Mouse (Mus musculus): Measurements from ENCODE around the gene Mt1.
"Not testable (repeated sequence)": the region's sequence is repeated elsewhere in the genome, so short reads cannot be mapped to it uniquely, and the experiment has no call there.

Gene Mt1

DNA sequence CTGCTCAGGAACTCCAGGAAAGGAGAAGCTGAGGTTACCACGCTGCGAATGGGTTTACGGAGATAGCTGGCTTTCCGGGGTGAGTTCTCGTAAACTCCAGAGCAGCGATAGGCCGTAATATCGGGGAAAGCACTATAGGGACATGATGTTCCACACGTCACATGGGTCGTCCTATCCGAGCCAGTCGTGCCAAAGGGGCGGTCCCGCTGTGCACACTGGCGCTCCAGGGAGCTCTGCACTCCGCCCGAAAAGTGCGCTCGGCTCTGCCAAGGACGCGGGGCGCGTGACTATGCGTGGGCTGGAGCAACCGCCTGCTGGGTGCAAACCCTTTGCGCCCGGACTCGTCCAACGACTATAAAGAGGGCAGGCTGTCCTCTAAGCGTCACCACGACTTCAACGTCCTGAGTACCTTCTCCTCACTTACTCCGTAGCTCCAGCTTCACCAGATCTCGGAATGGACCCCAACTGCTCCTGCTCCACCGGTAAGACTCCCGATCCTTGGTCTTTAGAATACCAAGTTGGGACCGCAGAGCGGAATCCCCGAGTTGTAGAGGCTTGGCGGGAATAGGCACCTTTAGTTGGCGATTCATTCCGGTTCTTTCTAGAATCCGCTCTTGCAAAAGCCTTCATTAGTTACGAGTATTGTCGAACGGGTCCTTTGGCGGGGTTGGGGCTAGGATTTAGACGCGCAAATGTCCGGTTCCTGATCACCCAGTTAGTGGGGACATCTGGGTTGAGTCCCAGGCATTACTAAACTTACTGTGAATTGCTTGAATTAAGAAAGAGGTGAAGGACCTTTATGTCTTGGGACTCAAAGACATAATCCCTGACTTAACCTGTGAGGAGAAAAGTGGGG lies at the start of gene Mt1:
TSS of gene Mt1 (plus strand) at position 226 of the 856 bp plus-strand sequence.
- DNase-seq (ENCODE audit: low spot score in 2 of 2) = peak; percentile 69 to 89

GRCm38 (mm10) chr8:94129133-94129789 lies 49.6 kb upstream of the Mt1 start:
- no peak for DNase-seq (ENCODE audit: low spot score in 2 of 2)

- no peak for DNase-seq (ENCODE audit: low spot score in 2 of 2)
These were observed 48.8 kb upstream of the Mt1 start for GRCm38 (mm10) chr8:94130126-94130525.

GRCm38 (mm10) chr8:94132096-94132495 lies 46.8 kb upstream of the Mt1 start:
- no peak for DNase-seq (ENCODE audit: low spot score in 2 of 2)

GRCm38 (mm10) chr8:94134601-94135000 lies 44.3 kb upstream of the Mt1 start:
- not testable (repeated sequence) for DNase-seq (ENCODE audit: low spot score in 2 of 2)

- no peak for DNase-seq (ENCODE audit: low spot score in 2 of 2)
These were observed 43.3 kb upstream of the Mt1 start for GRCm38 (mm10) chr8:94135556-94135955.

GRCm38 (mm10) chr8:94136192-94136591 lies 42.7 kb upstream of the Mt1 start:
- DNase-seq (ENCODE audit: low spot score in 2 of 2) = no peak

DNA sequence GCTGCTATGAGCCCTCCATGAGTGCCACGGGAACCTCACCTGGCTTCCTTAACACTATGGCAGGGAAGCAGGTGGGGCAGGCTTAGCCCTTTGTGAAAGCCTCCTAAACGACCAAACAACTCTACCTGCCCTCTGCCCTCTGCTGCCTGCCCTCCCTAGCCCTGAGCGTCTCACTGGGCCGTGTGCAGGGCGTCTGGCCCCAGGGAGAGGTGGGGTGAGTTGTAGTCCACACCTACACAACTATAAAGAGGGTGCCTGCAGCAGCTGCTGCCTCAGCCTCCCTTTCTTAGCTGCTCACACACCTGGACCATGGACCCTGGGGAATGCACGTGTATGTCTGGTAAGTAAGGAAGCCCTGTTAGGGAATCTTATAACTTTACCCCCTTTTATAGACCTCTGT lies 41.9 kb upstream of the Mt1 start, which contains the start of gene Mt4:
TSS of gene Mt4 (plus strand) at position 265 of the 400 bp plus-strand sequence.
- no peak for DNase-seq (ENCODE audit: low spot score in 2 of 2)

DNA sequence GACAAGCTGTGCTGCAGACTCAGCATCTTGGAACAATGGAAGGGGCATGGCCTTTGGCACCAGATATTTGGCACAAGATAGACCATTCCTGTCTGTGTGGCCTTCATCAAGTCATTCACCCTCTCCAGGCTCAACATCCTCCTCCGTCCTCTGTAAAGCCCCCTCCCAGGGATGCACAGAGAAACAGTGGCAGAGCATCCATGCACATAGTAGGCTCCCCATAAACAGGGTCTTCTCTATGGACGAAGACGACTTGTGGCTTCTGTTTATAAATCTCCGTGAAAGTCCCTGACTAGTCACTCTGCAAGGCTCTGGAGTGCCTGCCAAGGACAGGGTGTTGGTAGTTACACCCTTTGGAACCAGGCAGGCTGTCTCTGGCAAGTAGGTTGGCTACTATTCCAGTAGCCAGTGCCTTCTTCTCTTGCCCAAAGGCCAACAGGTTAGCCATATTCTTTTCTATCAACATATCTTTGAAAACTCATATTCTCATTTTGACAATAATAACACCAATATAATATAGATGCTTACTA lies 38.6 kb upstream of the Mt1 start:
- DNase-seq (ENCODE audit: low spot score in 2 of 2) = no peak

- DNase-seq (ENCODE audit: low spot score in 2 of 2) = no peak
These were observed 30.6 kb upstream of the Mt1 start for GRCm38 (mm10) chr8:94148236-94148635.

DNA sequence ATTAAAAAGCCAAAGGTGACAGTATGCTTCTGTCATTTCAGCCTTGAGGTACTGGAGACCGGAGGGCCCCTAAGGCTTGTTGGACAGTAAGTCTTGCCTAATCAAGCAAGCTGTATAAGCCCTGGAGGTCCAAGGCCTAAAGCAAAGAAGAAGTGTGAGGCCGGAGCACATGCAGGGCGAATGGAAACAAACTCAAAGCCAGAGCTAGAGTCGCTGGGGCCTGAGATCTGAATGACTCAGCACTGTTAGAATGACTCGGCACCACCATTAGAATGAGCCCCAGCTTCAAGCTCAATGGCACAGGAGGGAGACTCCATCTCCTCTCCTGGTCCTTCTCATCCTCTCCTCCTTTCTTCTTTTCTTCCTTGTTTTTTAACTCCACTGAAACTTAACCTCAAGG lies 28.0 kb upstream of the Mt1 start:
- DNase-seq (ENCODE audit: low spot score in 2 of 2) = no peak

GRCm38 (mm10) chr8:94152513-94153300 lies 26.2 kb upstream of the Mt1 start, which contains the start of gene Mt3:
Gene Mt3, plus strand, starts transcription at chr8:94152607.
- DNase-seq (ENCODE audit: low spot score in 2 of 2) = peak in 1 of 2 experiments; percentile 37

DNA sequence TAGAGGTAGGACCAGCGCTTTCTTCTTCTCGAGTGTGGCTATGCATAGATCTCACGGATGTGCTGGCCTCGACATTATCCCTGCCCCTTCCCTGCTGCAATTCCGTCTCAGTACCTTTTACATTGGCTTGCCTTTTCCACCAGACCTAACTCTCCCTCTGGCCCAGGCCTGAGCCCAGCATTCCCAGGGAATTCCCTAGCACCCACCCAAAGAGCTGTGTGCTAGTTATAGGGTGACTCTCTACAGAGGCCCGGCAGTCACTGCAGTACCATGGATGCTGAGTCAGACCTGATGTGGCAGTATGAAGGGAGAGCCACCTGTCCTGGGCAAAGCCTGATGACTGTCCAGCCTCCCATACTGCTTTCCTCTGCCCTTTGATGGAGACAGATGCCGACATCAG lies 25.4 kb upstream of the Mt1 start:
- DNase-seq (ENCODE audit: low spot score in 2 of 2) = no peak

GRCm38 (mm10) chr8:94154537-94154936 lies 24.3 kb upstream of the Mt1 start:
- DNase-seq (ENCODE audit: low spot score in 2 of 2) = no peak

- no peak for DNase-seq (ENCODE audit: low spot score in 2 of 2)
These were observed 22.8 kb upstream of the Mt1 start for GRCm38 (mm10) chr8:94156092-94156491.

GRCm38 (mm10) chr8:94165772-94166171 lies 13.1 kb upstream of the Mt1 start:
- DNase-seq (ENCODE audit: low spot score in 2 of 2) = not testable (repeated sequence)

GRCm38 (mm10) chr8:94167244-94167643 lies 11.6 kb upstream of the Mt1 start:
- peak; percentile 91 to 92 for DNase-seq (ENCODE audit: low spot score in 2 of 2)

- DNase-seq (ENCODE audit: low spot score in 2 of 2) = no peak
These were observed 9.3 kb upstream of the Mt1 start for GRCm38 (mm10) chr8:94169547-94169946.

- no peak for DNase-seq (ENCODE audit: low spot score in 2 of 2)
These were observed 7.5 kb upstream of the Mt1 start for GRCm38 (mm10) chr8:94171321-94171755.

DNA sequence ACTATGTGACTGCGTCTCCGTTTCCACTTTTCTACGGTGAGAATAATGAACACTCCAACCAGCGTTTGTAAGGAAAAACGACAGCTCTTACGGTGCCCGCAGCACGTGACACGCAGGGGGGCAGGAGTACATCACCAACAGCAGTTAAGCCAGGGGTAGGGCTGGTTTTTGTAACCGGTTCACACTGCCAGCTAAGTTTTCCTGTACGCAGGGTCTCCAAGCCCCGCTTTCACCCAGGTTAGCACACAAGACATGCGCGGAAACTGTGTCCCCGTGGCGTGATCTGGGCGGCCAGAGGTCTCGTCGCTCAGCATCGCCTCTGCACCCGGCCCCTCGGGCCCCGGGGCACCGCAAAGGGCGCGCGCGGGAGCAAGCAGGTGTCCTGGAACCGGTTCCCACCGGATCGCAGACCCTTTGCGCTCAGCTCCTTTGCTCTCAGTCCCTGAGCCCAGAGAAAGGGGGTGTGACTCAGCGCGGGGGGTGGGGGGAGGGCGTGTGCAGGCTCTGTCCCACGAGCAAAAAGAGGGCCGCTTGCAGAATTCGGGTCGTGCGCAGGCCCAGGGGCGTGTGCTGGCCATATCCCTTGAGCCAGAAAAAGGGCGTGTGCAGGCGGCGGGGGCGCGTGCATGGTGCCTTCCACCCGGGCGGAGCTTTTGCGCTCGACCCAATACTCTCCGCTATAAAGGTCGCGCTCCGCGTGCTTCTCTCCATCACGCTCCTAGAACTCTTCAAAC lies 6.6 kb upstream of the Mt1 start, which contains the start of gene Mt2:
TSS of gene Mt2 (plus strand) at position 590 of the 734 bp plus-strand sequence.
- DNase-seq (ENCODE audit: low spot score in 2 of 2) = peak; percentile 65 to 88
